Mouse (Mus musculus) E14TG2a.4 (cell line): ENCODE data around the gene Gm3149.
"Not testable (repeated sequence)": the region's sequence is repeated elsewhere in the genome, so short reads cannot be mapped to it uniquely, and the experiment has no call there.

Experiments used
- CTCF ChIP-seq: conservative IDR thresholded peaks from 2 replicates; pipeline ENCODE4 v1.5.1; 2014; ENCODE audit warnings: low read length
- POU5F1 ChIP-seq: IDR thresholded peaks from 2 replicates; pipeline ENCODE4 v1.6.1; 2014; ENCODE audit warnings: low read length, borderline replicate concordance

GRCm38 (mm10) chr14:4369691-4370090 lies 52.6 kb downstream of the Gm3149 start:
- TF ChIP-seq CTCF, POU5F1: not testable (repeated sequence)
